Mouse (Mus musculus): Measurements from ENCODE around the gene Ddx11.

- TF ChIP-seq POLR2A (IDR thresholded peaks at IDR 0.05; ENCODE audit: low read depth, low read length) (no peak), CTCF (IDR thresholded peaks at IDR 0.05; ENCODE audit: extremely low read depth, insufficient read depth, insufficient read length, insufficient replicate concordance) (no peak)
Observed at GRCm38 (mm10) chr17:66073971-66074370, 49.3 kb upstream of the Ddx11 start.
